Mouse (Mus musculus) heart, embryonic 14.5 days (tissue): ENCODE results near the gene Ddit4. TPM values are rescaled to one million over a fixed set of nuclear protein-coding genes. Genes with fewer than 3 reads are reported as not detected.

Experiments
- ATAC-seq: fragments of 200-750 bp; cut with Nextera tagmentation; 2 replicates; pipeline ENCODE4 v1.8.0; 2017; ENCODE audit warnings: low read depth, moderate TSS enrichment; ENCODE audit not compliant: insufficient number of reproducible peaks, insufficient read depth, low FRiP score
- H3K27ac ChIP-seq, 2 experiments: fragments of 200-500 bp in 1 of 2; fragments of 300-500 bp in 1 of 2; sonication (generic) in 1 of 2; replicated peaks in 1 of 2; 2 replicates each; pipeline ENCODE4 v1.5.1; 2012 to 2014; ENCODE audit warnings: low read depth in 2 of 2, low read length in 2 of 2, control low read depth in 1 of 2, mild to moderate bottlenecking in 1 of 2, mixed read lengths in 1 of 2; ENCODE audit not compliant: control insufficient read depth in 1 of 2, insufficient read depth in 1 of 2
- H3K27me3 ChIP-seq: fragments of 300-500 bp; sonication (generic); 2 replicates; pipeline ENCODE4 v1.6.1; 2014; ENCODE audit warnings: mild to moderate bottlenecking, low read length, control low read depth; ENCODE audit not compliant: control insufficient read depth, insufficient read depth
- H3K36me3 ChIP-seq: fragments of 300-500 bp; sonication (generic); 2 replicates; pipeline ENCODE4 v1.6.1; 2014; ENCODE audit warnings: mild to moderate bottlenecking, control low read depth, low read length, mixed read lengths; ENCODE audit not compliant: control insufficient read depth, insufficient read depth
- H3K4me1 ChIP-seq, 2 experiments: fragments of 200-500 bp in 1 of 2; fragments of 300-500 bp in 1 of 2; sonication (generic) in 1 of 2; 2 replicates each; pipeline ENCODE4 v1.6.1; 2012 to 2014; ENCODE audit warnings: low read length in 2 of 2, control low read depth in 1 of 2, mixed read lengths in 1 of 2; ENCODE audit not compliant: control insufficient read depth in 2 of 2, insufficient read depth in 2 of 2
- H3K4me2 ChIP-seq: fragments of 300-500 bp; sonication (generic); 2 replicates; pipeline ENCODE4 v1.6.1; 2014; ENCODE audit warnings: mild to moderate bottlenecking, low read length
- H3K4me3 ChIP-seq, 2 experiments: fragments of 200-500 bp in 1 of 2; fragments of 300-500 bp in 1 of 2; sonication (generic) in 1 of 2; 2 replicates each; pipeline ENCODE4 v1.5.1; 2012 to 2014; ENCODE audit warnings: low read length in 2 of 2, mild to moderate bottlenecking in 2 of 2, control low read depth in 1 of 2, low read depth in 1 of 2, moderate library complexity in 1 of 2; ENCODE audit not compliant: control insufficient read depth in 1 of 2, insufficient read depth in 1 of 2
- H3K9ac ChIP-seq: fragments of 300-500 bp; sonication (generic); 2 replicates; pipeline ENCODE4 v1.6.1; 2014; ENCODE audit warnings: mild to moderate bottlenecking, low read length
- H3K9me3 ChIP-seq: fragments of 300-500 bp; sonication (generic); 2 replicates; pipeline ENCODE4 v1.6.1; 2016; ENCODE audit warnings: low read length, control low read depth; ENCODE audit not compliant: control insufficient read depth
- WGBS: fragments of 180-500 bp; shearing (Covaris S2); extraction: QIAGEN DNeasy Blood & Tissue Kit; methylation state at CpG from one replicate; pipeline ENCODE4 v1.1.7; 2014; 5-methylcytosine and 5-hydroxymethylcytosine counted together
- polyA plus RNA-seq: library from polyadenylated mRNA; unstranded; fragments of >200 nt; fragmentation: Nextera tagmentation; extraction: Ambion mirVana; gene quantifications from 2 replicates; pipeline ENCODE4 v1.2.1, GENCODE M21; 2014

Gene Ddit4
- polyA plus RNA-seq, 1 experiment from 2014 or later, result 2.4 TPM

DNA sequence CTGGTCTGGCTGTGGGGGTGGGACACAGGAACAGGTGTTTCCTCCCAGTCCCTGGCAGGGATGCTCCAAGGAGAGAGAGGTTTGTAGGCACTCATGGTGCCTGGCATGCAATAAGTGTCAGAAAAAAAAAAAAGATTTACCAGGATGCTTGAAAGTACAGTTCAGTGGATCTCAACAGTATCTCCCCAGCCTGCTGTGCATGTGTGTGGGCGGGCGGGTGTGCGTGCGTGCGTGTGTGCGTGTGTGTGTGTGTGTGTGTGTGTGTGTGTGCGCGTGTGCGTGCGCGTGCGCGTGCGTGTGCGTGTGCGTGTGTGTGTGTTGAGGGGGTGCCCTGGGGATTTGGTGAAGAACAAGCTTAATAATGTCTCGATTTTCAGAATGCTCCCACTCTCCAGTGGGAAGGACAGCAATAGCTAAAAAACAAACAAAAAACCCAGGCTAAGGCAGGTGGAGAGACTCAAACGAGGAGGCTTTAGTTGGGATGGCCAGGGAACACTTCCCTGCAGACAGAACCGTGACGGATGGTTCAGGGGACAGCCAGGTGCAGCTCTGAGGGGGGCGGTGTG, 9.3 kb downstream of the Ddit4 start:
- Histone ChIP-seq H3K27ac (peak overlapping the region; percentile 74 to 81; a peak in 1 of 4 replicates), H3K4me2 (peak overlapping the region; percentile 72), H3K4me1 (peaks cover 10 to 16% of the 10 kb centered on the region in 2 experiments), H3K4me3 (peak overlapping the region; percentile 30 to 31; a peak in 3 of 4 replicates), H3K9me3 (no peaks in the 10 kb centered on the region), H3K36me3 (no peaks in the 10 kb centered on the region), H3K27me3 (no peaks in the 10 kb centered on the region), H3K9ac (peak overlapping the region; percentile 63)
- 43% methylated on average over 21 of the region's 21 CpGs for WGBS
- ATAC-seq, result no peak

DNA sequence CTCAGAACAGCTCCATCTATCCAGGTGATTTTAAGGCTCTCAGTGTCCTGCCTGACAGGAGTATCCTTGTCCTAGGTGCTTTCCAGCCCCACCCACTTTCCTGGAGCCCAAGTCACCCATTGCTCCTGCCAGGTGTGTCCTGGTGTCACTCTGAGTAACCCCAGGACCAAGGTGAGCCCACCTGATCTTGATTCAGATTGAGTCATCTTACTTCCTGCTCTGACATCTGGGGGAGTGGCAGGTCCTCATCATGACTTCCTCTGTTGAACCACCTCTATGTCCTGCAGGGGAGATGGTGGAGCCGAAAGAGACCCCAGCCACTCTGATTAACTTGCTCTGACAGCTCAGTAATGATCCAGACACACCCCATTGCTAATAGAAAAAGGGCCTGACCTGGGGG, 12.6 kb downstream of the Ddit4 start:
- no peaks in the 10 kb centered on the region for H3K36me3 ChIP-seq
- H3K4me3 ChIP-seq, result no peak overlapping the region
- H3K4me1 ChIP-seq, result peaks cover 16% of the 10 kb centered on the region in 2 experiments
- H3K27me3 ChIP-seq, result no peaks in the 10 kb centered on the region
- 88% methylated on average over 1 of the region's 1 CpGs for WGBS
- no peaks in the 10 kb centered on the region for H3K9me3 ChIP-seq
- ATAC-seq, result no peak
- H3K27ac ChIP-seq, result no peak overlapping the region
- no peak overlapping the region for H3K4me2 ChIP-seq
- no peak overlapping the region for H3K9ac ChIP-seq

DNA sequence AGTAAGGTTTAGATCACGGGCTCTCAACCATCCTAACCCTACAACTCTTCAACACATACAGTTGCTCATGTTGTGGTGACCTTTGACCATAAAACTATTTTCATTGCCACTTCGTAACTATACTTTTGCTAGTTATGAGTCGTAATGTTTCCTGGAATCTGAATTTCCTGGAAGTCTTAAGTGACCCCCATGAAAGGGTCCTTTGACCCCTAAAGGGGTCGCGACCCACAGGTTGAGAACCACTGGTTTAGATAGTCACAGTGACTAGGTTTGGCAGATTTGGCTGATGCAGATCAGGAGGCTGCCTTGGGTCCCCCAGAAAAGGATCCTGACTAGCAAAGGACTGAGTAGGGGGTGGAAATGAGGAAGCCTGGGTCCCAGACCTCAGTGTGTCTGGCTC, 13.0 kb downstream of the Ddit4 start:
- ATAC-seq, result no peak
- no peak overlapping the region for H3K4me2 ChIP-seq
- H3K4me3 ChIP-seq, result no peak overlapping the region
- H3K27me3 ChIP-seq, result no peaks in the 10 kb centered on the region
- no peaks in the 10 kb centered on the region for H3K9me3 ChIP-seq
- no peak overlapping the region for H3K9ac ChIP-seq
- peaks cover 15 to 16% of the 10 kb centered on the region in 2 experiments for H3K4me1 ChIP-seq
- no peak overlapping the region for H3K27ac ChIP-seq
- H3K36me3 ChIP-seq, result no peaks in the 10 kb centered on the region
- WGBS, result 85% methylated on average over 5 of the region's 5 CpGs

DNA sequence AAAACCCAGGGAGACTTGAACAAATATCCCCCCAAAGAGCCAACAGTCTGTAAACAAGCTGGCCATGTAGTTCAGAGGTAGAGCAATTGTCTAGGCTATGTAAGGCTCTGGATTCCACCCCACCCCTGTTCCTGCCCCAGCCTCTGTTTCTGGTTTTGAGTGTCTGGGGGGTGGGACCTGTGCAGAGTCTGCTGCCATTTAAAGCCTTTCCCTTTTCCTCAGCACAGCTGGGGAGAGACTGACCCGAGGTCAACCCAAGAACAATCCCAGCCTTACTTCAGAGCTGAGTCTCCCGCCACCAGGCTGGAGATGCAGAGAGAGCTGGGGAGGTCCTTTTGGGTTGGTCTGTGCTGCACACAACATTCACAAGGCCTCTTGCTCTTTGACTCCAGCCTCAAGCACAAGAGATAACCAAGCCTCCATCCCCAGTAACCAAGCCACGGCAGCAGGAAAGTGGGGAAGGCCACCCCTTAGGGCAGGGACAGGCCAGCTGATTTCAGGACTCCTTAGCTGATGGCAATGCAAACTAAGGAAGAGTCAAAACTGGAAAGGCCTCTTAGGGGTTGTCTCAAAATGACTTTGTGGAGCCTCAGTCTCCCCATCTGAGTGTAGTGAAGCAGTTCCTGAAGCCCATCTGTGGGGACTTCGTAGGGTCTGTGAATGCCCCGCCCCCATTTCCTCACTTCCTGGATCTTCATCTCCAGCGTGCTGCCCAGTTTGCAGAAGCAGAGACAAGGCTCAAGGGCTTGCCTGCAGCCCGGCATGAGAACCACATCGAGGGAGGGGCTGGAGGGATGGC, 15.4 kb downstream of the Ddit4 start:
- Histone ChIP-seq H3K4me2 (no peak overlapping the region), H3K4me1 (peaks cover 0 to 8% of the 10 kb centered on the region in 2 experiments; a peak in 2 of 4 replicates), H3K27ac (no peak overlapping the region), H3K27me3 (no peaks in the 10 kb centered on the region), H3K9ac (no peak overlapping the region), H3K9me3 (no peaks in the 10 kb centered on the region), H3K4me3 (no peak overlapping the region), H3K36me3 (no peaks in the 10 kb centered on the region)
- ATAC-seq, result no peak
- 44% methylated on average over 8 of the region's 8 CpGs for WGBS

DNA sequence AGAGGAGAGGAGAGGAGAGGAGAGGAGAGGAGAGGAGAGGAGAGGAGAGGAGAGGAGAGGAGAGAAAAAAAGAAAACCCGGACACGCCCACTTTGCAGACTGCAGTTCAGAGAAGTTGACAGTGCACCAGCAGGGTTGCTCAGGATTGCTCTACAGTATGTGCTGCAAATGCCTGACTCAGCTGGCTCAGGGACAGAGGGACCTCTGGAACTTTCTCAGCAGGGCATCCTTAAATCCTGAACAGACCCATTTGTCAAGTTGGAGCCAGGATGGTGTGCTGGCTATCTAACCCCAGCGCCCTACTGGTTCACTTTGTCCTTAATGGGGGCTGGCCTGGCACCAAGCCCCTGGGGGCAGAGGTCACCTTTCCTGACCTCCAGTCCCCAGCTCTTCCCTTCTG, 17.6 kb downstream of the Ddit4 start:
- H3K27me3 ChIP-seq, result no peaks in the 10 kb centered on the region
- H3K4me2 ChIP-seq, result no peak overlapping the region
- H3K4me3 ChIP-seq, result no peak overlapping the region
- WGBS, result 52% methylated on average over 3 of the region's 3 CpGs
- H3K9ac ChIP-seq, result no peak overlapping the region
- H3K4me1 ChIP-seq, result peaks cover 0 to 12% of the 10 kb centered on the region in 2 experiments; a peak in 2 of 4 replicates
- no peaks in the 10 kb centered on the region for H3K9me3 ChIP-seq
- no peak for ATAC-seq
- H3K36me3 ChIP-seq, result no peaks in the 10 kb centered on the region
- no peak overlapping the region for H3K27ac ChIP-seq

DNA sequence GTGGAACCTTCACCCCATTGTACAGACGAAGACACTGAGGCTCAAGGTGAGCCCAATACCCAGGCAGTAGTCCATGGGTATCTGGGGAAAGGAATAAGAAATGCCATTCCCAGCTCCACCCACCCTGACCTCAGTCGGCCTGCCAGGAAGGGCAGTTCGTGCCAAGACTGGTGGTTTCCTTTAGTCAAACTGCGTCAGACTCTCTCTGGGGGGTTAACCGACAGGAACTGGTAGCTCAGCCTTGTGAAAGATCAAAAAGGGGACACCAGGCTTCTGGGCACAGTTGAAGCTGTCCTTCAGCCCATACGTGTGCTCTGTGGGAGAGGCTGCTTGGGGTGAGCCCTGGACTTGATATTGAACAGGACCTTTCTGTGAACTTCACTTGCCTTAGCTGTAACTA, 19.1 kb downstream of the Ddit4 start:
- WGBS, result 59% methylated on average over 6 of the region's 6 CpGs
- no peak overlapping the region for H3K4me3 ChIP-seq
- H3K27ac ChIP-seq, result no peak overlapping the region
- no peaks in the 10 kb centered on the region for H3K27me3 ChIP-seq
- H3K4me1 ChIP-seq, result peaks cover 0 to 12% of the 10 kb centered on the region in 2 experiments; a peak in 2 of 4 replicates
- H3K4me2 ChIP-seq, result no peak overlapping the region
- H3K9me3 ChIP-seq, result no peaks in the 10 kb centered on the region
- no peaks in the 10 kb centered on the region for H3K36me3 ChIP-seq
- H3K9ac ChIP-seq, result no peak overlapping the region
- no peak for ATAC-seq

DNA sequence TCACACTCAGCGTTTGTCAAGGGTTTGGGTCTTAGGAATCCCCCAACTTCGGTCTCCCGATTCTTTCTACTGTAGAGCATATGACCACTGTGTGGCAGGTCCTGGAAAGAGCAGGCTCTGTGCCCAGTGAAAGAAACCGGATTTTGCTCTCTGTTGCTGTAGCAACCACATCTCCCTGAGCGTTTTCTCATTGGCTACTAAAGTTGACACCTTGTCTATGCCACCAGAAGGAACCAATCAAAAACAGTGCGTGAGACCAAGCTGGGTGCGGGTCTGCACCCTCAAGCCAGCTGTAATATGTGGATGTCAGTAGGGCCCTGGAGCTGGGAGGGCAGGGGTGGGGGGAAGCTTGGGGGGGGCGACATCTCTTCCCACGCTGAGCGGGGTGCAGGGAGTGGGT, 20.6 kb downstream of the Ddit4 start:
- Histone ChIP-seq H3K9ac (no peak overlapping the region), H3K27ac (no peak overlapping the region), H3K36me3 (no peaks in the 10 kb centered on the region), H3K4me3 (no peak overlapping the region), H3K4me1 (peaks cover 0 to 5% of the 10 kb centered on the region in 2 experiments; a peak in 1 of 4 replicates), H3K27me3 (no peaks in the 10 kb centered on the region), H3K9me3 (no peaks in the 10 kb centered on the region), H3K4me2 (no peak overlapping the region)
- no peak for ATAC-seq
- 43% methylated on average over 10 of the region's 10 CpGs for WGBS
